Mouse (Mus musculus) cerebellum, adult 2 months (tissue): ENCODE measurements around the gene Tnfsfm13.

Source experiments
- CTCF ChIP-seq: fragments of 200-500 bp; IDR thresholded peaks from 2 replicates; pipeline ENCODE4 v1.5.1; 2011; ENCODE audit warnings: low read depth, mild to moderate bottlenecking, control low read depth, low read length, moderate library complexity, borderline replicate concordance; ENCODE audit not compliant: insufficient read depth
- POLR2A ChIP-seq: fragments of 200-500 bp; IDR thresholded peaks from 2 replicates; pipeline ENCODE4 v1.6.1; 2011; ENCODE audit warnings: low read length, control low read depth, borderline replicate concordance; ENCODE audit not compliant: insufficient read depth

DNA sequence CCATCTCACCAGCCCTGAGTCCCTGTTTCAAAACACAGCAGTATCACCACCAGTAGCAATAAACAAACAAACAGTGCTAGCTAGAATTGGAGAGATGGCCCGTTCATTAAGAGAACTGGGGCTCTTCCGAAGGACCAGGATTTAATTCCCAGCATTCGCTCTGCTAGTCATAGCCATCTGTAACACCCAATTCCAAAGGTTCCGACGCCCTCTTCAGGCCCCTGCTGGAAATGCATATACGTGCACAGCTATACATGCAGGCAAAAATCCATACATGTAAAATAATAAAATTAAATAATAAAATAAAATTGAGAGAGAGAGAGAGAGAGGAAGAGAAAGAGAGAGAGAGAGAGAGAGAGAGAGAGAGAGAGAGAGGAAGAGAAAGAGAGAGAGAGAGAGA, 23.5 kb upstream of the Tnfsfm13 start:
- TF ChIP-seq CTCF (no peak), POLR2A (no peak)
